Mouse (Mus musculus) embryonic fibroblast, embryonic 13.5 days (primary cell): ENCODE results near the gene Riox1.

ENCODE experiments used
- CTCF ChIP-seq: IDR thresholded peaks from 2 replicates; pipeline ENCODE4 v1.5.1; 2011; ENCODE audit warnings: mild to moderate bottlenecking, control low read depth, low read length, moderate library complexity, borderline replicate concordance; ENCODE audit not compliant: insufficient read depth
- POLR2A ChIP-seq: IDR thresholded peaks from 2 replicates; pipeline ENCODE4 v1.6.1; 2011; ENCODE audit warnings: low read depth, mild to moderate bottlenecking, control low read depth, low read length, moderate library complexity

DNA sequence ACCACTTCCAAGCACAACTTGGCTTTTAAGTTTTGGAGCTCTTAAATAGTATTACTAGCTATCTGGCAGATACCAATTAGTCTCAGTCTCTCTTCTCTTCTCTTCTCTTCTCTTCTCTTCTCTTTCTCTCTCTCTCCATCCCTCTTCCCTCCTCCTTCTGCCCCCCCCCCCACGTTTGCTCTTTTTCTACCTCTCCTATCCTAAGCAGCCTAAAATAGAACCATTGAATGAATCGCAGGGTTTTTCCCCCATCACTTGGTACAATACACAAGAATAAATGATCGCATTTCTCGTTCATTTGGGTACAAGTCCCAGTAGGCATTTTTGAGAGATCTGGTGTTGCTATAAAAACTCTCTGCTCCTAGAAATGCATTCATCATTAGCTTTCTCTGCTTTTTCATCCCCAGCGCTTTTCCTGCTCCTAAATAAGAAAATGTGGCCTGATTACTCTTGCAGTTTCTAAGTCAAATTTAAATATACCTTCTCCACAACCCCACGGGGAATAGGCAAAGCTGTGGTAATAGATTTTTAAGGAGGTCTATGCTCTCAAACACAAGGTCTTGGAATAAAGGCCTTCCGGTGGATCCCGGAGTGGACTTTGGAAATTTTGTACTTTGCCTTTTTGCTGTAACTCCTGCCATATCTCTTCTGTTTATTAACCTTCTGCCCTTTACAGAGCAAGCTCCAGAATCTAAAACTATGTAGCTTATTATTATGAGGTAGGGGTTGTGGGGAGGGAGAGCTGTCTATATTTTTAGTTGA lies 27.5 kb upstream of the Riox1 start:
- no peak for TF ChIP-seq CTCF
- no peak for TF ChIP-seq POLR2A
